Mouse (Mus musculus): Measurements from ENCODE around the gene Nthl1.

- TF ChIP-seq CTCF (IDR thresholded peaks at IDR 0.05; ENCODE audit: borderline replicate concordance, control insufficient read depth, extremely low read depth, insufficient read depth, low read length, poor library complexity): no peak
- TF ChIP-seq POLR2A (IDR thresholded peaks at IDR 0.05; ENCODE audit: control insufficient read depth, extremely low read depth, insufficient read depth, low read length, poor library complexity): no peak
These were observed 17.7 kb downstream of the Nthl1 start, which contains the start of gene Slc9a3r2 for GRCm38 (mm10) chr17:24650070-24650616.

Data from thymus, adult 2 months (tissue).